Mouse (Mus musculus): ENCODE data around the gene Dlk2.

GRCm38 (mm10) chr17:46320492-46320891, 23.3 kb downstream of the Dlk2 start:
- no peak for TF ChIP-seq GATA1 (IDR thresholded peaks at IDR 0.05; ENCODE audit: borderline replicate concordance, low read length)
- TF ChIP-seq FLI1 (IDR thresholded peaks at IDR 0.05; ENCODE audit: low read length): no peak
